Mouse (Mus musculus) gastrocnemius, postnatal 4 days (tissue): ENCODE data around the gene Galns. TPM values are rescaled to one million over a fixed set of nuclear protein-coding genes. Genes with fewer than 3 reads are reported as not detected.

Experiments used
- DNase-seq, 2 experiments: peaks; one replicate each; pipeline ENCODE4 v3.0.0; 2021 to 2022; ENCODE audit warnings: low spot score in 2 of 2, mixed read lengths in 2 of 2
- long read RNA-seq, 2 experiments: library from polyadenylated mRNA; stranded (forward); transcript quantifications; one replicate each; pipeline ENCODE4 v2.0.0; 2021
- total RNA-seq, 2 experiments: library from RNA; stranded (reverse); gene quantifications; 2 replicates each; pipeline ENCODE4 v1.2.3; 2021

Galns gene
- total RNA-seq, result 10 to 100 TPM in 1 of 2 experiments, 1 to 10 TPM in 1; 9.7 to 10.3 TPM
- long read RNA-seq, experiment 1, transcript Galns-201 (14 exons, 2,557 nt), result major isoform, 12 of 12 reads
- long read RNA-seq, experiment 1, partial matches to known transcripts, result 0 of 12 reads
- long read RNA-seq, experiment 1, other reads (novel, unspliced or antisense), result 0 of 12 reads
- long read RNA-seq, experiment 2, transcript Galns-201 (14 exons, 2,557 nt), result major isoform, 8 of 15 reads
- long read RNA-seq, experiment 2, partial matches to known transcripts, result 3 of 15 reads
- long read RNA-seq, experiment 2, other reads (novel, unspliced or antisense), result 4 of 15 reads

- DNase-seq, result peak; percentile 87 to 94
These were observed at the start of gene Galns, which contains the start of gene Trappc2l for GRCm38 (mm10) chr8:122611295-122612133. Gene Galns, minus strand, starts transcription at chr8:122611463. Gene Trappc2l, plus strand, starts transcription at chr8:122611640.

GRCm38 (mm10) chr8:122660022-122660421, 48.8 kb upstream of the Galns start:
- no peak for DNase-seq

- no peak for DNase-seq
These were observed 47.5 kb upstream of the Galns start for GRCm38 (mm10) chr8:122658807-122659160.

- DNase-seq, result no peak
These were observed 47.0 kb upstream of the Galns start for GRCm38 (mm10) chr8:122658149-122658806.

- no peak for DNase-seq
These were observed 45.1 kb upstream of the Galns start for GRCm38 (mm10) chr8:122656056-122656999.

- peak in 1 of 2 experiments; percentile 42 for DNase-seq
These were observed 43.5 kb upstream of the Galns start for GRCm38 (mm10) chr8:122654768-122655167.

- no peak for DNase-seq
These were observed 41.4 kb upstream of the Galns start for GRCm38 (mm10) chr8:122652643-122653042.

GRCm38 (mm10) chr8:122651326-122651921, 40.2 kb upstream of the Galns start:
- peak in 1 of 2 experiments; percentile 58 for DNase-seq

- DNase-seq, result no peak
These were observed 37.1 kb upstream of the Galns start for GRCm38 (mm10) chr8:122648192-122648970.

GRCm38 (mm10) chr8:122646337-122646736, 35.1 kb upstream of the Galns start:
- DNase-seq, result no peak

- no peak for DNase-seq
These were observed 33.1 kb upstream of the Galns start for GRCm38 (mm10) chr8:122644175-122644954.

GRCm38 (mm10) chr8:122642071-122642470, 30.8 kb upstream of the Galns start:
- no peak for DNase-seq

- DNase-seq, result no peak
These were observed 30.1 kb upstream of the Galns start for GRCm38 (mm10) chr8:122641406-122641805.

- DNase-seq, result no peak
These were observed 29.6 kb upstream of the Galns start for GRCm38 (mm10) chr8:122640825-122641224.

GRCm38 (mm10) chr8:122639521-122640248, 28.4 kb upstream of the Galns start:
- peak; percentile 67 to 81 for DNase-seq

GRCm38 (mm10) chr8:122638601-122639000, 27.3 kb upstream of the Galns start:
- no peak for DNase-seq

GRCm38 (mm10) chr8:122637230-122637629, 26.0 kb upstream of the Galns start:
- no peak for DNase-seq

- DNase-seq, result peak in 1 of 2 experiments; percentile 43
These were observed 25.5 kb upstream of the Galns start for GRCm38 (mm10) chr8:122636803-122637175.
